Mouse (Mus musculus): Measurements from ENCODE around the gene Irf1.

DNA sequence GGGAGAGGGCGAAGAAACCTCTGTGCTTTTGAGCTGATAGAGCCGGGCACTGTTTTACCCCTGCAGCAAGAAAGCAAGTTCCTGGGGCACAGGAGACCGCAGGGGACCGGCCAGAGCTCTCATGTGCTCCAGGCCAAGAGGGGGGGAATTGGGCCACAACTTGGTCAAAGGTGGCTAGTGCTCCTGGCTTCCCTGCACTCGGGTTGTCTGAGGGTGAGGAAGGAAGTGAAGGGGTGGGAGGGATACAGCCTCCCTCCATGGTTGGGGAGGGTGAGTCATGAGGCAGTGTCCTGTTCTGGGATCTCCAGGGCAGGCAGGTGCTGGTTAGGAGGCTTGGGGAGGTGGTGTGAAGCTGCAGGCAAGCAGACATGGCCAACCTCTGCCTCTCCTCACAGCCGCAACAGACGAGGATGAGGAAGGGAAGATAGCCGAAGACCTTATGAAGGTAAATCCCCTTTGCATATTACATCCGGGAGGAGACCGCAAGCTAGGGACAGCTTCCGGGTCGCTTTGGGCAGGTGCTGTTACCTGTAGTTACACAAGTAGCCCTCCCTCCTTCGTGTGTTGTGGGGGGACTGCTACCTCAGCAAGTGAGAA lies 4.9 kb downstream of the Irf1 start:
- no peak for TF ChIP-seq CTCF (conservative IDR thresholded peaks at IDR 0.05 in 1 of 2, IDR thresholded peaks at IDR 0.05 in 1 of 2; ENCODE audit: low read depth in 2 of 2, low read length in 2 of 2)
- no peak; the same call in 1 of the 2 replicates for TF ChIP-seq POLR2A (IDR thresholded peaks at IDR 0.05; ENCODE audit: low read depth, low read length)
- no peak for TF ChIP-seq BHLHE40 (IDR thresholded peaks at IDR 0.05; ENCODE audit: low read depth, low read length)
- no peak for TF ChIP-seq EP300 (IDR thresholded peaks at IDR 0.05; ENCODE audit: low read length)
- no peak for TF ChIP-seq MEF2A (IDR thresholded peaks at IDR 0.05; ENCODE audit: borderline replicate concordance, low read depth, low read length)
- no peak for TF ChIP-seq MAX (IDR thresholded peaks at IDR 0.05; ENCODE audit: low read length)
- TF ChIP-seq CHD2 (IDR thresholded peaks at IDR 0.05; ENCODE audit: low read length), result no peak
- TF ChIP-seq POLR2AphosphoS2 (IDR thresholded peaks at IDR 0.05; ENCODE audit: low read depth, low read length), result no peak
- no peak for TF ChIP-seq HCFC1 (IDR thresholded peaks at IDR 0.05; ENCODE audit: low read depth, low read length)
- no peak for TF ChIP-seq KAT2A (IDR thresholded peaks at IDR 0.05; ENCODE audit: insufficient replicate concordance, low read length)
- TF ChIP-seq MXI1 (IDR thresholded peaks at IDR 0.05; ENCODE audit: low read depth, low read length), result no peak
- TF ChIP-seq MAFK (IDR thresholded peaks at IDR 0.05; ENCODE audit: insufficient replicate concordance, low read length), result no peak
- no peak for TF ChIP-seq USF2 (conservative IDR thresholded peaks at IDR 0.05; ENCODE audit: low read depth, low read length)
